Mouse (Mus musculus): ENCODE data around the gene Prrc2b. TPM values are rescaled to one million over a fixed set of nuclear protein-coding genes. Genes with fewer than 3 reads are reported as not detected.

Gene Prrc2b
- polyA plus RNA-seq, 1 experiment from 2014 or later, result 54.7 TPM

Small RNA genes lying within 50 kb of the gene (microRNA-seq; reads per million reads assigned to microRNA genes)
- not detected for gene Gm27805

Other genes with a start within 250 kb of the Prrc2b start
- gene Aif1l, start 200.9 kb upstream of the Prrc2b start, polyA plus RNA-seq (2016; fragmentation: Nextera tagmentation; extraction: Ambion mirVana), result 80.5 and 81.6 TPM in 2 replicates
- 59.8 and 63.4 TPM in 2 replicates for gene Nup214, start 176.6 kb upstream of the Prrc2b start, polyA plus RNA-seq (2016; fragmentation: Nextera tagmentation; extraction: Ambion mirVana)
- gene Fam78a, start 66.2 kb upstream of the Prrc2b start, polyA plus RNA-seq (2016; fragmentation: Nextera tagmentation; extraction: Ambion mirVana), result 48.1 and 50.7 TPM in 2 replicates
- gene Plpp7, start 55.6 kb upstream of the Prrc2b start, polyA plus RNA-seq (2016; fragmentation: Nextera tagmentation; extraction: Ambion mirVana), result 11.4 and 13.6 TPM in 2 replicates
- 16.6 and 18.3 TPM in 2 replicates for gene Pomt1, start 85.5 kb downstream of the Prrc2b start, polyA plus RNA-seq (2016; fragmentation: Nextera tagmentation; extraction: Ambion mirVana)
- 42.7 and 44.2 TPM in 2 replicates for gene Uck1, start 109.1 kb downstream of the Prrc2b start, polyA plus RNA-seq (2016; fragmentation: Nextera tagmentation; extraction: Ambion mirVana)
- 28.4 and 30.7 TPM in 2 replicates for gene Golga2, start 136.3 kb downstream of the Prrc2b start, polyA plus RNA-seq (2016; fragmentation: Nextera tagmentation; extraction: Ambion mirVana)
- gene Swi5, start 137.0 kb downstream of the Prrc2b start, polyA plus RNA-seq (2016; fragmentation: Nextera tagmentation; extraction: Ambion mirVana), result 284 and 317 TPM in 2 replicates
- gene Ciz1, start 201.2 kb downstream of the Prrc2b start, polyA plus RNA-seq (2016; fragmentation: Nextera tagmentation; extraction: Ambion mirVana), result 40.5 and 42.2 TPM in 2 replicates
- gene Dnm1, start 202.3 kb downstream of the Prrc2b start, polyA plus RNA-seq (2016; fragmentation: Nextera tagmentation; extraction: Ambion mirVana), result 6.2 and 7.6 TPM in 2 replicates
- 48.2 and 48.9 TPM in 2 replicates for gene 1110008P14Rik, start 230.9 kb downstream of the Prrc2b start, polyA plus RNA-seq (2016; fragmentation: Nextera tagmentation; extraction: Ambion mirVana)
- 0.14 and 0.38 TPM in 2 replicates for gene Lcn2, start 237.2 kb downstream of the Prrc2b start, polyA plus RNA-seq (2016; fragmentation: Nextera tagmentation; extraction: Ambion mirVana)
- 39.9 and 44.9 TPM in 2 replicates for gene Ptges2, start 244.8 kb downstream of the Prrc2b start, polyA plus RNA-seq (2016; fragmentation: Nextera tagmentation; extraction: Ambion mirVana)

Data from heart, embryonic 12.5 days (tissue).